Mouse (Mus musculus) liver, embryonic 12.5 days (tissue): ENCODE measurements around the gene Cpeb3. TPM values are rescaled to one million over a fixed set of nuclear protein-coding genes. Genes with fewer than 3 reads are reported as not detected.
"Not testable (repeated sequence)": the region's sequence is repeated elsewhere in the genome, so short reads cannot be mapped to it uniquely, and the experiment has no call there.

Experiments used
- ATAC-seq: fragments of 200-750 bp; cut with Nextera tagmentation; 2 replicates; pipeline ENCODE4 v1.8.0; 2017; ENCODE audit warnings: moderate number of reproducible peaks, mild to moderate bottlenecking, moderate library complexity
- H3K27ac ChIP-seq: fragments of 300-500 bp; sonication (generic); 2 replicates; pipeline ENCODE4 v1.5.1; 2016; ENCODE audit warnings: mild to moderate bottlenecking
- H3K27me3 ChIP-seq: fragments of 300-500 bp; sonication (generic); replicated peaks from 2 replicates; pipeline ENCODE4 v1.6.1; 2016; ENCODE audit warnings: mild to moderate bottlenecking, moderate library complexity
- H3K36me3 ChIP-seq: fragments of 300-500 bp; sonication (generic); 2 replicates; pipeline ENCODE4 v1.6.1; 2016; ENCODE audit warnings: mild to moderate bottlenecking, moderate library complexity
- H3K4me1 ChIP-seq: fragments of 300-500 bp; sonication (generic); 2 replicates; pipeline ENCODE4 v1.6.1; 2016
- H3K4me2 ChIP-seq: fragments of 300-500 bp; sonication (generic); 2 replicates; pipeline ENCODE4 v1.6.1; 2016; ENCODE audit warnings: mild to moderate bottlenecking, moderate library complexity
- H3K4me3 ChIP-seq: fragments of 300-500 bp; sonication (generic); 2 replicates; pipeline ENCODE4 v1.5.1; 2016; ENCODE audit warnings: mild to moderate bottlenecking, moderate library complexity
- H3K9ac ChIP-seq: fragments of 300-500 bp; sonication (generic); 2 replicates; pipeline ENCODE4 v1.6.1; 2016; ENCODE audit warnings: mild to moderate bottlenecking, moderate library complexity
- H3K9me3 ChIP-seq: fragments of 300-500 bp; sonication (generic); replicated peaks from 2 replicates; pipeline ENCODE4 v1.6.1; 2016; ENCODE audit warnings: mild to moderate bottlenecking, moderate library complexity
- WGBS: fragments of 180-500 bp; shearing (Covaris S2); methylation state at CpG from one replicate; pipeline ENCODE4 v1.1.7; 2016; ENCODE audit not compliant: insufficient replicate concordance; 5-methylcytosine and 5-hydroxymethylcytosine counted together
- polyA plus RNA-seq: library from polyadenylated mRNA; unstranded; fragments of >200 nt; fragmentation: Nextera tagmentation; extraction: Ambion mirVana; gene quantifications from 2 replicates; pipeline ENCODE4 v1.2.1, GENCODE M21; 2016

Gene Cpeb3
- polyA plus RNA-seq, 1 experiment from 2014 or later, result 3.2 TPM

DNA sequence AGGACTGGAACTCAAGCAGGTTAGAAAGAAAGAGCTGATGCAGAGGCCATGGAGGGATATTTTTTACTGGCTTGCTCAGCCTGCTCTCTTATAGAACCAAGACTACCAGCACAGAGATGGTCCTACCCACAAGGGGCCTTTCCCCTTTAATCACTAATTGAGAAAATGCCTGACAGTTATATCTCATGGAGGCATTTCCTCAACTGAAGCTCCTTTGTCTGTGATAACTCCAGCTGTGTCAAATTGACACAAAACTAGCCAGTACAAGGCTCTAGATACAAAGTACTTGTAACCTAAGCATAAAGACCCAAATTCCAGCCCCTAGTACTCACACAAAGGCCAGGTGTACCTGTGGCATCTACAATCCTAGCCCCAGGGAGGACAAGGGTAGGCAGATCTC is 3.2 kb downstream of the Cpeb3 start:
- not testable (repeated sequence) for H3K36me3 ChIP-seq, ATAC-seq, H3K27me3 ChIP-seq, H3K9me3 ChIP-seq
- peak overlapping the region; percentile 87 for H3K27ac ChIP-seq
- peak overlapping the region; percentile 83 for H3K4me2 ChIP-seq
- peak overlapping the region; percentile 30 for H3K4me3 ChIP-seq
- peak overlapping the region; percentile 62 for H3K9ac ChIP-seq
- peaks cover 67% of the 10 kb centered on the region for H3K4me1 ChIP-seq

DNA sequence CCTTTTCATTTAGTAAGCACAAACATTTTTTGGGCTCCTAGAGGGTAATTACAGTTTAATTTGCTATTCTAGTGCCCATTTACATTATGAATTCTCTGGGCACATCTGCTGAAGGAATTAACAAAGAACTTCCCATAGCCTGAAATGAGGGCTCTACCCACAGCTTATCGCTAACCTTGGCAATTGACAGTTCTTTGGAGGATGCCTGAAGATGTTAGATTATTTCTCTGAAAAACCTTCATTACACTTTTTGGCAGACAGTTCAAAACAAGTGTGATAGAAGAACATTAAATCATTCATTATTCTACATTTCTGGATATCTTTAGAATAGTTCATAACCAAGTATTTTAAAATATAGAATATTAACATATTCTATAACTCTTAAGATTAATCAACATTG is 5.0 kb downstream of the Cpeb3 start:
- no peak for ATAC-seq
- H3K27me3 ChIP-seq, result no peaks in the 10 kb centered on the region
- WGBS, result 45% methylated on average over 1 of the region's 1 CpGs
- no peaks in the 10 kb centered on the region for H3K36me3 ChIP-seq
- H3K4me3 ChIP-seq, result no peak overlapping the region
- H3K9me3 ChIP-seq, result no peaks in the 10 kb centered on the region
- 0 out of 2 replicates have a peak overlapping the region, but pooled peaks have one; percentile 58 for H3K27ac ChIP-seq
- H3K4me1 ChIP-seq, result peaks cover 62% of the 10 kb centered on the region
- no peak overlapping the region for H3K9ac ChIP-seq
- H3K4me2 ChIP-seq, result peak overlapping the region; percentile 0; the same call in 1 of the 2 replicates

DNA sequence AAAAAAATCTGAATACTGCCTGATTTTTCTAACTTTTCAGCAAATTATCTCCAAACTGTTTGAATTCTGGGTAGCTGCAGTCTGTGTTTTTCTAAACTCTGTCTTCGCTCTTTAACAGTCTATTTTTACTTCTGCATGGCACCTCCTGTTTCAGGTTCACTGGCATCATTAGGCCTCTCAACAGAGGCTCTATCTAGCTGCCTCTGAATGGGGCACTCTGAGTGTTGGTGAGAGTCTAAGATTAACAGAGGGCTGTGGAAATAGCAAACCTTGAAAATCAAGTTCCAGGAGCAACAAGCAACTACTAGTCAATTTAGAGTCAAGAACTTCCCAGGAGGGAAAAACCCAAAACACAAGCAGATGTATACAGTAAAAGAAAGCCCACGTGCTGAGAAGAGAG is 8.5 kb downstream of the Cpeb3 start:
- H3K27me3 ChIP-seq, result no peaks in the 10 kb centered on the region
- no peak overlapping the region for H3K9ac ChIP-seq
- H3K36me3 ChIP-seq, result no peaks in the 10 kb centered on the region
- WGBS, result 75% methylated on average over 2 of the region's 2 CpGs
- H3K4me2 ChIP-seq, result no peak overlapping the region
- no peak overlapping the region for H3K4me3 ChIP-seq
- H3K27ac ChIP-seq, result no peak overlapping the region
- peaks cover 67% of the 10 kb centered on the region for H3K4me1 ChIP-seq
- no peak for ATAC-seq
- no peaks in the 10 kb centered on the region for H3K9me3 ChIP-seq

DNA sequence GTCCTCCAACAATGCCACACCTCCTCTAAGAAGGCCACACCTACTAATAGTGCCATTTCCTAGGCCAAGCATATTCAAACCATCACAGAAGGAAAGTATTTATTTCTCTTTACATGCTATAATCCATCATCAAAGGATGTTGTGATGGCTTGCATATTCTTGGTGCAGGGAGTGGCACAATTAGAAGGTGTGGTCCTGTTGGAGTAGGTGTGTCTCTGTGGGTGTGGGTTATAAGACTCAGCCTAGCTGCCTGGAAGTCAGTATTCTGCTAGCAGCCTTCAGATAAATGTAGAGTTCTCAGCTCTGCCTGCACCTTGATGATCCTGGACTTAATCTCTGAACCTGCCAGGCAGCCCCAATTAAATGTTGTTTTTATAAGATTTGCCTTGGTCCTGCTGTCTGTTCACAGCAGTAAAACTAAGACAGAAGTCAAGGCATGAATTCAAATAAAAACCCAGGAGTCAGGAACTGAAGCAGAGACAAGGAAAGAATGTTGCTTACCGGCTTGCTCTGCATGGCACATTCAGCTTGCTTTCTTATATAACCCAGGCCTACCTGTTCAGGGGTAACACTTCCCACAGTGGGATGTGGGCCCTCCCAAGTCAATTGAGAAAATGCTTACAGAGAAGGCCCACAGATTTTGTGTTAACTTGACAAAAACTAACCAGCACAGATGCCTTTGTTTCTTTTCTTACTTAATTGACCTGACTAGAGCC is 10.1 kb downstream of the Cpeb3 start:
- no peaks in the 10 kb centered on the region for H3K9me3 ChIP-seq
- peak; percentile 84 for ATAC-seq
- no peaks in the 10 kb centered on the region for H3K27me3 ChIP-seq
- peak overlapping the region; percentile 76 for H3K27ac ChIP-seq
- H3K4me2 ChIP-seq, result peak overlapping the region; percentile 30
- no peaks in the 10 kb centered on the region for H3K36me3 ChIP-seq
- peak overlapping the region; percentile 14; the same call in 1 of the 2 replicates for H3K9ac ChIP-seq
- H3K4me1 ChIP-seq, result peaks cover 53% of the 10 kb centered on the region
- H3K4me3 ChIP-seq, result no peak overlapping the region
- WGBS, result 81% methylated on average over 1 of the region's 1 CpGs

DNA sequence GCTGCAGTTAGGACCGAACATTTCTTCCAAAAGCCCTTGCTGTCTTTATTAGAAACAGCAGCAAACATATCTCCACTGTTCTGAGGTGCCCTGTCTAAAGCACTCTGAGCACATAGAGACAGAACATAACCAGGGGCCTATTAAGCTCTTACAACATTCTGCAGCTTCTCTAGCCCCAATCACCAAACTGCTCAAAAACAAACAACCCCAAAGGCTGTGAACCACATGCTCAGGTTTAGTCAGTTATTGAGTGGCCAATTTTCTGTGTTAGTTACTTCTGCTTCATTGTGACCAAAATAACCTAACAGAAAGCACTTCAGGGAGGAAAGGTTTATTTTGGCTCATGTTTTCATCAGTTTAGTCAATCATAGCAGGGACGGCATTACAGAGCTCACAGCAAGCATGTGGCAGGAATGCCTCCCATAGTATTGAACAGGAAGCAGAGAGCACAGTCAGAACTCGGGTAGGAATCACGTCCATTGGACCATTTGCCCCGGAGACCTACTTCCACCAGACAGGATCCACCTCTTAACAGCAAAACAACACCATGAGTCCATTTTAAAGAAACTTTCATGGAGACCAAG is 15.8 kb downstream of the Cpeb3 start:
- Histone ChIP-seq H3K9me3 (no peaks in the 10 kb centered on the region), H3K4me2 (no peak overlapping the region), H3K36me3 (no peaks in the 10 kb centered on the region), H3K4me3 (no peak overlapping the region), H3K27me3 (no peaks in the 10 kb centered on the region), H3K4me1 (peaks cover 14% of the 10 kb centered on the region), H3K9ac (no peak overlapping the region), H3K27ac (no peak overlapping the region)
- ATAC-seq, result no peak
- 73% methylated on average over 5 of the region's 5 CpGs for WGBS

DNA sequence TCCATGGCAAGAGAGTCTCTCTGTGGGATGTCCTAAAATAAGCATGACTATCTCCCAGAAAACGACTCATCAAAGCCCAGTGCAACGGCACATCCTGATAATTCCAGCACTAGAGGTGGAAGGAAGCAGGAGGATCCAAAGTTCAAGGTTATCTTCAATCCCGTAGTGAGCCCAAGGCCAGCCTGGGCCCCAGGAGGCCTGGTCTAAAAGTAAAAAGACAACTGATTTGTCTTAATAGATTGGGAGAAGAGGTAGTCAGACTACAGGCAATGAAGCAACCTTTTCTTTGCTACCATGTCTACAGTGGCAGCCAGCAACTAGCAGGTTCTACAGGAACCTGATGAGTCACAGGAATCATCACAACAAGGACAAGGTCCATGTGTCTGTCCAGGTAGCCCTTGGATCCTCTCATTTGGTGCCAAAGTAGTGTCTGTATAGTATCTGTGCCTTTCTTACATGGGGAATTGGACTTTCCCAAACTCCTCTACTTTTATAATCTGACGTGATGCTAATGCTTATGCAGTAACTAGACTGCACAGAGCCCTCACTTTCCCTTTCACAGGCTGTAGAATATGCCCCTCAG is 19.9 kb downstream of the Cpeb3 start:
- no peak overlapping the region for H3K4me3 ChIP-seq
- H3K27ac ChIP-seq, result no peak overlapping the region
- no peaks in the 10 kb centered on the region for H3K9me3 ChIP-seq
- WGBS, result 62% methylated on average over 4 of the region's 4 CpGs
- no peaks in the 10 kb centered on the region for H3K4me1 ChIP-seq
- H3K36me3 ChIP-seq, result no peaks in the 10 kb centered on the region
- H3K4me2 ChIP-seq, result no peak overlapping the region
- no peak for ATAC-seq
- no peaks in the 10 kb centered on the region for H3K27me3 ChIP-seq
- no peak overlapping the region for H3K9ac ChIP-seq

DNA sequence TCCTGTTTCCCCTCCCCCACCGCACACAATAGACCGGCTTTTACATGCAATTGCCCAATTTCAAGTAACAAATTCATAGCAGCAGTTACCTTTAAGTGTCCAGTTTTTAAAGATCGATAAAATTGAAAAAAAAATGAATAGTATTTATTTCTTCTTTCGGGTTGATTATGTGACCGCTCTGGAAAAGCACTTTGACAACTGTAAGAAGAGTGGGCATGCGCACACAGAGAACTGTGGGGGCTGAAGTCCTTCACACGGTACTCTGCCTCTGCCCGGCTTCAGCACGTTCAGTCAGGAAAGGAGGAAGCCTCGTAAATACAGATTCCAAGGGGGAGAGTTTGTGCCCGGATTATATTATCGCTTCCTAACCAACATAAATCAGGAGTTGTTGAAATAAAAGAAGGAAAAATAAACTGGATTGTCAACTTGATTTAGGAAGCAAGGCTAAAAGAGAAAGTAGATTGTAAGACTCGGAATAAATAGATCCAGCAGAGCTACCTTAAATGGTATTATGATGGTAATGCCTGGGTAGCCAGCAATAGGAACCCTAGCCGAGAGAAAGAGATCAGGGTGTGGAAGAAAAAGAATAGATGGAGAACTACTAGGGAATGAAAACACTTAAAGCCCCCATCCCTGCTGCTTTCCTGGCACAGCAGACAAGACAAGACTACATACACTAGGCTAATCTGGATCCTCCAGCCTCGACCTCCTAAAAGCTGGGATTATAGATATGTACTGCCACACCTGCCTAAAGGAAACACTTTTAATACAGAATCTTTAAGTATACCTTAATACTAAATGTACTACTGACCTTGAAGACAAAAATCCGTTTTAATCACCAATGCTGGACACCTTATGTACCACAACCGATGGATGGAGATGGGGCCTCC is 30.3 kb downstream of the Cpeb3 start:
- H3K4me1 ChIP-seq, result peaks cover 70% of the 10 kb centered on the region
- peak overlapping the region; percentile 66 for H3K4me2 ChIP-seq
- 16% methylated on average over 17 of the region's 17 CpGs for WGBS
- H3K36me3 ChIP-seq, result peaks cover 4% of the 10 kb centered on the region; the same call in 1 of the 2 replicates
- peak overlapping the region; percentile 64 for H3K27ac ChIP-seq
- H3K9ac ChIP-seq, result peak overlapping the region; percentile 56
- H3K9me3 ChIP-seq, result no peaks in the 10 kb centered on the region
- ATAC-seq, result peak; percentile 88
- peaks cover 37% of the 10 kb centered on the region for H3K27me3 ChIP-seq
- peak overlapping the region; percentile 50 for H3K4me3 ChIP-seq

DNA sequence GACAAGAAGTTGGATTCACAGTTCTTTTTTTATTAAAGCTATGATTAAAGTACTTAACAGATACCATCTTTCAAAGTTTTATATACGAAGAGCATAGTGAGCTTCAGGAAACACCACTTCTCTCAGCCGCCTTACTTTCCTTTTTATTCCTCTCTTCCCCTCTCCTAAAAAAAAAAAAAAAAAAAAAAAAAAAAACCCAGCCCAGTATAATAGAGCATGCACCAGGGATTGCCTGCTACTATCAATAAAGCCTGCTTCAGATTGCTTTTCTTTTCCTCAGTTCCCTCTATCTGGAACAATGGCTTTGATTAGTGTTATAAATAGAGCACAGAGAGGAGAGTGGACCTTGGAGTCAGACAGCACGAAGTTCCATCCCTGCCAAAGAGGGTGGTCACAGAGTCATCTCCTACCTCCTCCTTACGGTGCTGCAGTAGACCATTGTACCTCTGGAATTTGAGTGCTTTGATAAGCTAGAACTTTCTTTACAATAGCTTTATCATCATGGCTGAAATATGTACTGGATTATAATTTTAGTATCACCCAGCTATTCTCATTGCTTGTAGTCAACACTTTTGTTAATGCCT is 31.4 kb downstream of the Cpeb3 start:
- no peak overlapping the region for H3K27ac ChIP-seq
- ATAC-seq, result no peak
- WGBS, result 41% methylated on average over 4 of the region's 4 CpGs
- no peak overlapping the region for H3K9ac ChIP-seq
- H3K4me3 ChIP-seq, result no peak overlapping the region
- H3K36me3 ChIP-seq, result peaks cover 4% of the 10 kb centered on the region; the same call in 1 of the 2 replicates
- peaks cover 72% of the 10 kb centered on the region for H3K4me1 ChIP-seq
- peaks cover 48% of the 10 kb centered on the region for H3K27me3 ChIP-seq
- H3K4me2 ChIP-seq, result 0 out of 2 replicates have a peak overlapping the region, but pooled peaks have one; percentile 1
- no peaks in the 10 kb centered on the region for H3K9me3 ChIP-seq

DNA sequence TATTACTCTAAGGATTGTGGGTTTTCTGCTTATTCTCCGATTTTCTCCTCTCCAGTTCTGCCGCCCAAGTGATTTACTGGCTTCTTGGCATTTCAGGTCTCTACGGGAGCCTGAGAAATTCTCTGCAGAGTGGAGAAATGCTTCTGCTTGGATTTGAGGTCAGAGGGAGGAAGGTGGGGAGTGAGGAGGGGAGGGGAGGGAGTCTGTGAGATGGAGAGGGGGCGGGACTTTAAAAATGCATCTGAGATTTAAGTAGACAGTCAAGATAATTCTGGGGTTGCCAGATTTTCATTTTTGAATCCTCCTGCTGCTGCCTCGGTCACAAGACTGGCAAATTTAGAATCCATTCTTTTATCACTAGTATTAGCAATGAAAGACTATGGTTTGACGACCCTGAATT is 32.5 kb downstream of the Cpeb3 start:
- Histone ChIP-seq H3K27ac (no peak overlapping the region), H3K9me3 (no peaks in the 10 kb centered on the region), H3K9ac (no peak overlapping the region; the same call in 1 of the 2 replicates), H3K4me3 (peak overlapping the region; percentile 70), H3K27me3 (peaks cover 52% of the 10 kb centered on the region), H3K4me2 (peak overlapping the region; percentile 99), H3K4me1 (peaks cover 64% of the 10 kb centered on the region), H3K36me3 (peaks cover 4% of the 10 kb centered on the region; the same call in 1 of the 2 replicates)
- no peak for ATAC-seq
- WGBS, result 7% methylated on average over 6 of the region's 6 CpGs

DNA sequence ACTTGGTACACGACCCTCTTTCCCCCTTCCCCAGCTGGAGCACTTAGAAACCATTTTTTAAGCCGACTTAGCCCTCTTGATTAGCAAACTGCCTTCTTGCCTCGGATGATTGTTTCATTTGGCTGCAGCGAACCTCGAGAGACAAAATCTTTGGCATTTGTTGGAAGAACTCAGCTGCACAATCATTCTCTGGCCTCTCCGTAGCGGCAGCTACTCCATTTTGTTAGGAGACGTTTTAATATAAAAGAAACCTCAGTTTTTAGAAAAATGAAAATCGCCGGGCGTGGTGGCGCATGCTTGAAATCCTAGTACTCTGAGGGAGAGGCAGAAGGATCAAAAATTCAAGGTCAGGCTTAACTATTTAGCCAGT is 33.0 kb downstream of the Cpeb3 start:
- Histone ChIP-seq H3K9ac (peak overlapping the region; percentile 72), H3K27ac (no peak overlapping the region), H3K27me3 (peaks cover 52% of the 10 kb centered on the region), H3K36me3 (peaks cover 4% of the 10 kb centered on the region; the same call in 1 of the 2 replicates), H3K4me1 (peaks cover 65% of the 10 kb centered on the region), H3K4me3 (peak overlapping the region; percentile 70), H3K9me3 (no peaks in the 10 kb centered on the region), H3K4me2 (peak overlapping the region; percentile 99)
- ATAC-seq, result no peak
- 2% methylated on average over 12 of the region's 12 CpGs for WGBS

DNA sequence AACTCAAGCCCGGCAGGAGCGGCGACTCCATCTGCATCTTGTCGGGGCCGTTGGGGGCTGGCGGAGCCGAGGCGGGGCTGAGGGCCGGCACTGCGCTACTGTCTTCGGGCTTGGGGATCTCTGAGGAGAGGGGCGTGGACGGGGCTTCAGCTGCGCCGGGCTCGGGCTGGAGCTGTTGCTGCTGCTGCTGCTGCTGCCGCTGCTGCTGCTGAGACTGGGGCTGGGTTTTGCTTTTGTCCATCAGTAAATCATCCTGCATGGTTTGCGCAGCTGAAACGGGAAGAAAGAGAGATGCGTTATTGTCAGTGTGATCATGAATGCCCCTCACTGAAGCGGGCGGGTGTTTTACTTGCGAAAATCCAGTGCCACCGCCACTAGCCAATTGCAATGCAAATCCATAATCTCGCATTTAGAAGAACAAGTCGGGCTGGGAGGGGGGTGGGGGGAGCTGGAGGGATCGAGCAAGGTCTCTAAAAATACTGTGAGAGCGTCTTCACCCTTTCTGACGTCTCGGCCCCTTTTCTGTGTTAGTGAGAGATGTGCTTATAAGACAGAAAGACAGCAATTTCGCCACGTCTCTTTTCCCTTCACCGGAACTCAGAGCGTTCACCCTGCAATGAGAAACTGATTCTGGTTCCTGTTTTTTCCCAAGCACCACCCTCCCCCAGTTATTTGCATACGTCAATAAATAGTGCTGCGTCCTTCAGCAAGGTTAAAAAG is 33.5 kb downstream of the Cpeb3 start:
- H3K4me3 ChIP-seq, result peak overlapping the region; percentile 70
- H3K4me2 ChIP-seq, result peak overlapping the region; percentile 99
- H3K9me3 ChIP-seq, result no peaks in the 10 kb centered on the region
- H3K27me3 ChIP-seq, result peaks cover 52% of the 10 kb centered on the region
- peak overlapping the region; percentile 72 for H3K9ac ChIP-seq
- peaks cover 4% of the 10 kb centered on the region; the same call in 1 of the 2 replicates for H3K36me3 ChIP-seq
- ATAC-seq, result peak; percentile 30; the same call in 1 of the 2 replicates
- no peak overlapping the region; the same call in 1 of the 2 replicates for H3K27ac ChIP-seq
- 0% methylated on average over 36 of the region's 36 CpGs for WGBS
- H3K4me1 ChIP-seq, result peaks cover 62% of the 10 kb centered on the region
